Mouse (Mus musculus): ENCODE results near the gene Col23a1. TPM values are rescaled to one million over a fixed set of nuclear protein-coding genes. Genes with fewer than 3 reads are reported as not detected.
A peak's percentile ranks its signal among the peaks of the same experiment; 100 is the strongest.
"Not testable (repeated sequence)": the region's sequence is repeated elsewhere in the genome, so short reads cannot be mapped to it uniquely, and the experiment has no call there.

The Col23a1 gene
- total RNA-seq, 1 experiment from 2014 or later = 0.25 TPM

DNA sequence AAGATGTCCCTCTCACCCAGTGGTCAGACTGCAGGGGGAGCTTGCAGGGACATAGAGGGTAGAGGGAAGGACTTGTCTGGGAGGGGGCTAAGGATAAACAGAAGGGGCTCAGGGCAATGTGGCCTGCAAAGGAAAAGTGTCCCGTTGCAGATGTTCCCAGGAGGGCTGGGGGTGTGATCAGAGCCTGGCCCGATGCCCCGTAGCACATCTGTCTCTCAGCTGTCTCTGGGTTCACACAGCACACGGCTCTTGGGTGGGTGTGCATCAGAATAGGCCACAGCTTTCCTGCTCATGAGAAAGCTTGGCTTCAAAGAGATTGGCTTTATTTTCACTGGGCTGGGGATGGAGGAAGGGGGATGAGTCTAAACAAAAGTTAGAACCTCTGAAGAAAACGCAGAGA is 62.1 kb downstream of the Col23a1 start:
- no peak for ATAC-seq (replicated peaks in 1 of 2; ENCODE audit: insufficient read depth in 1 of 2, low FRiP score in 2 of 2, low TSS enrichment in 1 of 2, low read depth in 1 of 2, poor library complexity in 2 of 2, severe bottlenecking in 2 of 2)

DNA sequence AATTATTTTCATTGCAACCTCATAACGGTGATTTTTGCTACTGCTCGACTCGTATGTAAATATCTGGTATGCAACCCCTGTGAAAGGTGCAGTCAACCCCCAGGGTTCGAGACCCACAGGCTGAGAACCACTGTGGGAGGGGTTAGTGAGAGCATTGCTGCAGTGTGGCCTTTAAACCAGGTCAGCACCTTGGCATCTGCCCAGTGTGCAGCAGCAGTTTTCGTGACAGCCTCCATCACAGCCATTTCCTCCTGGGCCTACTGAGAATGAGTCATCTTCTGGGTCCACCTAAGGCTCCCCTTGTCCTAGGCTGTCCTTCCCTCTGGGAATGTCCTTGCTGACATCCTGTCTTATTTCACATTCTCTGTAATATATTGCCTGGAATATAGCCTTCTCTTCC is 64.0 kb downstream of the Col23a1 start:
- ATAC-seq (replicated peaks in 1 of 2; ENCODE audit: insufficient read depth in 1 of 2, low FRiP score in 2 of 2, low TSS enrichment in 1 of 2, low read depth in 1 of 2, poor library complexity in 2 of 2, severe bottlenecking in 2 of 2) = no peak

DNA sequence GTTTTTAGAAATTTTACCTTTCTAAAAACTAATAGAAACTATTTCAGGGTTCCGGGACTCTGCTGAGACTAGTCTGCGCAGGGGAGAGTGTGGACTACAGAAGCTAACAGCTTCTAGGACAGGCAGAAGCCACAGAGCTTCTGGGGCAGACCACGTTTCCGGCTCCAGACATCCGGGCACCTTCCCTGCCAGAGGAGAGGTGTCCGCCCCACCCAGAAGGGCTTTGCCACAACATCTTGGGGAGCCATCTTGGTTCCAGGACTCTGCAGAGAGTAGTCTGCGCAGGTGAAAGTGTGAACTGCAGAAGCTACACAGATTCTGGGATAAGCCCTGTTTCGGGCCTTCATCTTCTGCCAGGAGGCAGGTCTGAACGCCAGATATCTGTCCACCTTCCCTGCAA is 69.3 kb downstream of the Col23a1 start:
- ATAC-seq (replicated peaks in 1 of 2; ENCODE audit: insufficient read depth in 1 of 2, low FRiP score in 2 of 2, low TSS enrichment in 1 of 2, low read depth in 1 of 2, poor library complexity in 2 of 2, severe bottlenecking in 2 of 2) = not testable (repeated sequence)

DNA sequence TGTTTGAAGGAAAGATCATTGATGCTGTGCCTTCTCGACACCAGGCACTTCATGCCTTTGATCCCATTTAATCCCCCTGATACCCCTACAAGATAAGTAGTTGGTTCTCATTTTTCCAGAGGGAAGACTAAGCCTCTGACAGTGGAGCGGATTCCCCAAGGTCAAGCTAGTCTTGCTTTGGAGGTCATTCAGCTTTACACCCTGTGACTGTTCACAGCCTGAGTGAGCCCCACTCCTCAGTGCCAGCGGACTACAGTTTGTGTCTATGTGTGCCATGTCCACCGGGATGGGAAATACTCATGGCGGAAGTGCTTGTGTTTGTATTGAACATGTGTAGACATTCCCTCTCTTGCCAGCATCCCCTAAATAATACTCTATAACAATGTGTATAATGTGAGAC is 74.6 kb downstream of the Col23a1 start:
- no peak for ATAC-seq (replicated peaks in 1 of 2; ENCODE audit: insufficient read depth in 1 of 2, low FRiP score in 2 of 2, low TSS enrichment in 1 of 2, low read depth in 1 of 2, poor library complexity in 2 of 2, severe bottlenecking in 2 of 2)

DNA sequence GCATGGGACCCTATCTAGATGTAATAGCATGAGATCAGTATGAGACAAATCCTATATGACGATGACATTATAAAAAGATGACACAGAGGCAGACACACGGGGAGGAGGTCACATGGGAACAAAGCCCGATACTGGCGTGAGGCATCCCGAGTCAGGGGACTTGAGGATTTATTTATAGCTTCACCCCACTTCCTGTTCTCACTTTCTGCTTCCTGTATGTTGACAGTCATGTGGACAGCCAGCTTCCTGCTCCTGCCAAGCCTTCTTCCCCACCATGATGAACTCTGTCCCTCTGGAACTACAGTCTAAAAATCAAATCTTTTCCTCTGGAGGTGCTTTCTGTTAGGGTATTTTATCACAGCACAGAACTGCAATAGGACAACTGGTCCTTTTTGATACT is 77.6 kb downstream of the Col23a1 start:
- peak; percentile 49 to 71 for ATAC-seq (replicated peaks in 1 of 2; ENCODE audit: insufficient read depth in 1 of 2, low FRiP score in 2 of 2, low TSS enrichment in 1 of 2, low read depth in 1 of 2, poor library complexity in 2 of 2, severe bottlenecking in 2 of 2)

DNA sequence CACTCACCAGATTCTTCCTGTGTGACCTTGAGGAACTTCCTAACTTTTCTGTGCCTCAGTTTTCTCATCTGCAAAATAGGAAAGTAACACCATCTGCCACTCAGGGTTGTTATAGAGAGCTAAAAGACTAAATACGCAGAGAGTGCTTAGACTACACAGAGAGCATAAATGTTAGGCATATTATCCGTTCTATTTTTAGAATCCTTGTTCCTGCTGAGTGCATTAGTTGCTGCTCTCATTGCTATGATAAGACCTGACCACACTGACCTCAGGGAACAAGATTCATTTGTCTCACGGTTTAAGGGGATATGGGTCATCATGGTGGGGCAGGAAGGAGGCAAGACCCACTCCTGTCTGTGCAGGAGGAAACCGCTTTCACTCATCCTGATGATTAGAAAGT is 80.6 kb downstream of the Col23a1 start:
- ATAC-seq (replicated peaks in 1 of 2; ENCODE audit: insufficient read depth in 1 of 2, low FRiP score in 2 of 2, low TSS enrichment in 1 of 2, low read depth in 1 of 2, poor library complexity in 2 of 2, severe bottlenecking in 2 of 2) = no peak

DNA sequence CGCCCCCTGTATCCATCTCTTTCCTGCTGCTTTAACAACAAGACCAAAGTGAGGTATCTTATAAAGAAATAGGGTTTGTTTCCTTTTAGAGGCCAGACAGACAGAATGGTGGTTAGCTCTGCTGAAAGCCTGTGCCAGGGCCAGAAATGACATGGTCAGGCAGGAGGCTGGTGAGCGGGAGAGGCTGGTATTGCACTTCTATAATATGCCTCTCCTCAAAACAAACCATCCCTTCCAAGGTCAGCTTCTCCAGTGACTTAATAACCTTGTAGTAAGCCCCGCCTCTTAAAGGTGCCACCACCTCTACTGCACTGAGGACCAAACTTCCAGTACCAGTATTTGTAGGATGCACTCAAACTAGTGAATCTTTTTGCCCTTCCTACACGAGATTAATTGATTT is 81.6 kb downstream of the Col23a1 start:
- no peak for ATAC-seq (replicated peaks in 1 of 2; ENCODE audit: insufficient read depth in 1 of 2, low FRiP score in 2 of 2, low TSS enrichment in 1 of 2, low read depth in 1 of 2, poor library complexity in 2 of 2, severe bottlenecking in 2 of 2)

DNA sequence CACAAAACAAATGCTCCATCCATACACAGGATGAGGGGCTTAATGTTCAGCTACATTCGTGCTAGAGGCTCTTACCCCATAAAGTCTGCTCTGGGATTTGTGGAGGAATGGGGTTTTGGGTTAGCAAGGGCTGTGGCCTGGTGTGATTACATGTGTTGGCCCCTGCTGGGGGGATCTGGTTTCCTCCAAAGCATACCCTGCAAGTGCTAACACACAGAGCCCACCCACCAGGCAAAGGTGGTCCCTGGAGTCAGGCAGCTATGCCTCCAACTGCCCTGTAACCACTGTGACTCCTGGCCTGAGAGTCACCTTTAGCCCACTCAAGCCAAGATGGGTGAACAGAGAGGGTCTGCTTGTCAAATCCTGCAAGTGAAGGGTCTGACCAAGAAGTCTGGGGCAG is 82.2 kb downstream of the Col23a1 start:
- ATAC-seq (replicated peaks in 1 of 2; ENCODE audit: insufficient read depth in 1 of 2, low FRiP score in 2 of 2, low TSS enrichment in 1 of 2, low read depth in 1 of 2, poor library complexity in 2 of 2, severe bottlenecking in 2 of 2) = no peak

DNA sequence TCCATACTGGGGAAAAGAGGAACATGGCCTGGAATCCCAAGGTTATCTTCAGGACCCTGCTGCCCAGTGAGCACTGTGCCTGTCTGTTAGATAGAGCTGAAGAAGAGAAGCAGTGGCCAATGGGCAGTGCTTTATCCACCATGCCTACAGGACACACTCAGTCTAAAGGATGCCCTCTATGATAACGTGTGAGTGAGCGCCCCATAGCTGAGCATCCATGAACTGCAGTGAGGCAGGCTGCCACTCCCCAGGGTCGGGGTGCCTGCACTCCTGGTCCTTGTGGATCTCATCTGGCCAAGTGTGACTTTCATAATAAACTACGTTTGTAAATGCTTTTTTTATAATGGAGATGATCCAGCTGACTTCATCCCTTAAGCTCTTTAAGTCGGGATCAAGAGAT is 87.5 kb downstream of the Col23a1 start:
- no peak for ATAC-seq (replicated peaks in 1 of 2; ENCODE audit: insufficient read depth in 1 of 2, low FRiP score in 2 of 2, low TSS enrichment in 1 of 2, low read depth in 1 of 2, poor library complexity in 2 of 2, severe bottlenecking in 2 of 2)

DNA sequence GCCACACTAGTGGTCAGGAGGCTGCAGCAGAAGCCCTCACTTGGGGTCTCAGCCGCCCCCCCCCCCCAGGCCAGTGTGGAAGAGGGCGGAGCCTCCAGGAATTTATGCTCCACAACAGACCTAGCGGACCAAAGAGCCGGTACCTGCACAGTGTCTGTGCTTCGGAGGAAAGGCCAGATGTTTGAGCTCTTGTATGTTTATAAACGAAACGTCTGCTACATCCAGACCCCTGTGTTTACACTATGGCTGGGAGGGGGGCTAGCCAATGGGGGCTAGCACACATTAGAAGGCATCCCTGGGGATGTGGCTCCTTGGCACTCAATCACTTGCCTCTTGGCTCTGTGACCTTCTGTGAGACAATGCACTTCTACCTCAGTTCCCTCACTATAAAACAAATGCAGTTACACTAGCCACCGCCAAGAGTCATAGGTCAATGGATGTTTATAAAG is 99.2 kb downstream of the Col23a1 start:
- ATAC-seq (replicated peaks in 1 of 2; ENCODE audit: insufficient read depth in 1 of 2, low FRiP score in 2 of 2, low TSS enrichment in 1 of 2, low read depth in 1 of 2, poor library complexity in 2 of 2, severe bottlenecking in 2 of 2) = no peak

DNA sequence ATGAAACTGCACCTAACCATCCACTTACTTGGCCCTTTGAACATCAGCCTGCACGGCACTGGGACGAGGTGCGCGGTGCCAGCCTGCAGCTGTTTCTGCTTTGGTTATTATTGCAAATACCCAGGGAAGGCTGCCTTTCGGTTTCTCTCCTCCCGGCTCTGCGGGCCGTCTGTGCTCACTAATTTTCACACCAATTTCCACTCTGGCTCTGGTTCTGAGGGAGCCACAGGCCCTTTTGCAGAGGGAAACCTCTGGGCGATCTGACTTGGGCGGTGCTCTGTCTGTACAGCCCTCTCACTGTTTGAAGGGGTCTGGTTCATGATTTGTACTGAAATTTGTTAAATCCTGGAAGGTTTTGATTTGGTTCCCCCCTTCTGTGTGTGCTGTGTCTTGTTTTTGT is 100.0 kb downstream of the Col23a1 start:
- no peak for ATAC-seq (replicated peaks in 1 of 2; ENCODE audit: insufficient read depth in 1 of 2, low FRiP score in 2 of 2, low TSS enrichment in 1 of 2, low read depth in 1 of 2, poor library complexity in 2 of 2, severe bottlenecking in 2 of 2)

DNA sequence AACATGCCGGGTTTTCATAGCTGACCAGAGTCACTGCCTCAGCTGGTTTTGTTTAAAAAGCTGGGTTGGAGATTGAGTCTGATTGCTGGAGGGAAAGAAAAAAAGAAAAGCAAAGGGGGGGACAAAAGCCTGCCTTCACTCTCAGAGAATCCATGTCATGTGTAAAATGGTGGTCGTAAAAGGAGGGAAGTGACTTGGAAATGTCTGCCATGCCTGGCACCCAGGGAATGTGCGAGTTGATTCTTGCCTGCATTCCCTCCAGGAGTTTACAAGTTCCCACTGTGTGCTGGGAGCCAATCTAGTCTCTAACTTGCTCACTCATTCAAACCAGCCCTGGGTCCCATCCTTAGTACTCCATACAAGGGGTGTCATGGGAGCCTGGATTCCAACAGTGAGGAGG is 100.8 kb downstream of the Col23a1 start:
- ATAC-seq (replicated peaks in 1 of 2; ENCODE audit: insufficient read depth in 1 of 2, low FRiP score in 2 of 2, low TSS enrichment in 1 of 2, low read depth in 1 of 2, poor library complexity in 2 of 2, severe bottlenecking in 2 of 2) = no peak

DNA sequence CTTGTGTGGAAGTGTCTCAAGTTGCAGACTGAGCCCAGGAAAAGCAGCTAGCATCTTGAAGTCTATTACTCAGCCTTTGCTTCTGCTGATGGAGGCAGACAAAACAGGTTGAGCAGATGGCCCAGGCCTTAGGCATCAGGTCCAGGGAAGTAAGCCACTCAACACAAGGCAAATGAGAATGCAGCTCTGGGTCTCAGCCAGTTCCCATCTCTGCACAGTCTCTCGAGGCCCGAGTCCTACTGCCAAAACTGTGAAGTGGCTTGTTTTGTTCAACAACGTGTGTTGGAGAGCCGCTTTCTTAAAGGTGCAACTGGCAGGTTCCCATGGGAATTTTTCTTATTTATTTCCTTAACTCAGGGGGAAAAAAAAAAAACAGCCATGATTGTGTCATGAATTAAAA is 101.8 kb downstream of the Col23a1 start:
- ATAC-seq (replicated peaks in 1 of 2; ENCODE audit: insufficient read depth in 1 of 2, low FRiP score in 2 of 2, low TSS enrichment in 1 of 2, low read depth in 1 of 2, poor library complexity in 2 of 2, severe bottlenecking in 2 of 2) = no peak

DNA sequence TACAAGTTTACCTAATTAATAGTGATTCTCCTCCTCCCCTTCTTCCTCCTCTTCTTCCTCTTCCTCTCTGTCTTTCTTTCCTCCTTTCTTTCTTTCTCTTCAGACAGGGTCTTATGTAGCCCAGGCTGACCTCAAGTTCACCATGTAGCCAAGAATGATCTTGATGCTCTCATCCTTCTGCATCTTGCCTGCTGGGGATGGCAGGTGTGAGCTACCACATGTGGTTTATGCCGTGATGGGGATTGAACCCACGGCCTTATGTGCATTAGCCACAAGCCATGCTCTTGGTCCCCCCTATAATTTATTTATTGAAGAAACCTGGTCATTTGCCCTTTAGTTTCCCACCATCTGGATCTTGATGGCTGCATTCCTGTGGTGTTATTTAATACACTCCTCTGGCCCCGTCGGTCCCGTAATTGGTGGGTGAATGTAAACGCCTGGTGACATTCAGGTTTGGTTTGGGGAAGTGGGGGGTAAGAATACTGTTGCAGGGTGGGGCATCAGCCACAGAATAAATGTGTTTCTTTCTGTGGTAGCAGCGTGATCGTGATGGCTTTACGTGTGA is 104.7 kb downstream of the Col23a1 start:
- no peak for ATAC-seq (replicated peaks in 1 of 2; ENCODE audit: insufficient read depth in 1 of 2, low FRiP score in 2 of 2, low TSS enrichment in 1 of 2, low read depth in 1 of 2, poor library complexity in 2 of 2, severe bottlenecking in 2 of 2)

DNA sequence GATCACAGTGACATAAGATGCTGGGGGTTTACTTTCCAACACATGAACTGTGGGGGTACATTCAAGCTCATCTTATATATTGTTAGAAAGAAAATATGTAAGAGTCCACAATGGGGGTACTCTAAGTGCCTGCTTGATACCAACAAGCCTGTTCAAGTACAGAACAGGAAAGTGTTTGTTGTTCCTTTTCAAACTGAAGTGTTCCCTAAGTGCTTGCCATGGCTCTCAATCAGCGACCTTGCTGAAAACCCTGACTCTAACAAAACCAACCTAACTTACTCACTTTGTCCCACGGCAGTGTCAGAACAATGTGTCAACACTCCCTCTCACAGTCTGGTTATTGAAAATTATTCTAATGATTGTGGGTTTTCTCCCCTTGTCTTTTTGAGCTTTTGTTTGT is 106.7 kb downstream of the Col23a1 start:
- ATAC-seq (replicated peaks in 1 of 2; ENCODE audit: insufficient read depth in 1 of 2, low FRiP score in 2 of 2, low TSS enrichment in 1 of 2, low read depth in 1 of 2, poor library complexity in 2 of 2, severe bottlenecking in 2 of 2) = no peak

DNA sequence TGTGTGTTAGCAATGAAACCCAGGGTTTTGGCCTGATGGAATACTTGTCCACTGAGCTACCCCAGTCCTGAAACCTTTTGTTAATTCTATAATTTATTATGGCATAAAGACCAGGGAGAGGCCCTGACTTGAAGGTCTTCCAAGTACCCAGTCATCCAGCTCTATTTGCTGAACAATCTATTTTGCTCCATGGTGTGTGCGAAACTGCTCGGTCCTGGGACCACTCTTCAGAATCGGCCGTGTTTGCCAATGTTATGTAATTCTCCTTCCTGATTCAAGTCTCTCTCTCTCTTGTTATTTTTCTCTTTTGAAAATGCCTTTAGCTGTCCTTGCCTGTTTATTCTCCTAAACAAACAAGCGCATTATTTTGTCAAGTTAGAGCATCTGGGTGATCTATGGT is 108.4 kb downstream of the Col23a1 start:
- ATAC-seq (replicated peaks in 1 of 2; ENCODE audit: insufficient read depth in 1 of 2, low FRiP score in 2 of 2, low TSS enrichment in 1 of 2, low read depth in 1 of 2, poor library complexity in 2 of 2, severe bottlenecking in 2 of 2) = no peak

DNA sequence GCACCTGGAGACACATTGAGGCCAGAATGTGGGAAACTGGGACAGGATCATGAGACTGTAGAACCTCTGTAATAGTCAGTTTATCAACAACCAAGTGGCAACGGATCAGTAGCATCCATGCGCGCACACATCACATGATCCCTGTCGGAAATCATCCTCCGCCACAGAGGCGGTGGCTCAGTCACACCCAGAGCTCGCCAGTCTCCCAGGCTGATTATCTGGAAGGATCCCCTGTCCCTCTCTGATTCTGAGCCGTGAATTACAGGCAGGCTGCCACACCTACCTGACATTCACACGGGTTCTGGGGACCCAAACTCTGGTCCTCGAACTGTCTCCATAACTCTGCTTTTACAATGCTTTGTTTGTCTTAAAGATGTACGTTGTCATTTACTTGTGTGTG is 110.6 kb downstream of the Col23a1 start:
- ATAC-seq (replicated peaks in 1 of 2; ENCODE audit: insufficient read depth in 1 of 2, low FRiP score in 2 of 2, low TSS enrichment in 1 of 2, low read depth in 1 of 2, poor library complexity in 2 of 2, severe bottlenecking in 2 of 2) = no peak

DNA sequence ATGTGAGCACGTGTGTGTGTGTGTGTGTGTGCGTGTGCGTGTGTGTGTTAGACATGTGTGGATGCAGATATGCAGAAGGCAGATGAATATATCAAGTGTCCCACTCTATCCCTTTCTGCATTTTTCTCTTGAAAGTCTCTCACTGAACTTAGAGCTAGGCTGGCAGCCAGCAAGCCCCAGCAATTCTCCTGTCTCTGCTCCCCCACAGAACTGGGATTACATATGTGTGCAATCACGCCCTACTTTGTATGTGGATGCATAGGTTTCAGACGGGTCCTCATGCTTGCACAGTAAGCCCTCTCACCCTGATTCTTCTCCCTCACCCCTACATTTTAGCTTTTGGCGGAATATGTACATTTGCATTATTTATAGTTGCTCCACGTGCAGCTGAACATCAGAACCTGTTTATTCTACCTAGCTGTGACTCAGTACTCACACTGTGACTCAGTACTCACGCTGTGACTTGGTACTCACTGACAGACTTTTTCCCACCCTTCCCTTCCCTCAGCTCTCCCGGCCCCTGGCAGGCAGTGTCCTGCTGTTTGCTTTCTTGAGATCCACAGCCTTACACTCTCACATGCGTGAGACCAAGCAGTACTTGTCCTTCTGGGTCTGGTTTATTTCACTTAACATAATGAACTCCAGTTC is 111.9 kb downstream of the Col23a1 start:
- no peak for ATAC-seq (replicated peaks in 1 of 2; ENCODE audit: insufficient read depth in 1 of 2, low FRiP score in 2 of 2, low TSS enrichment in 1 of 2, low read depth in 1 of 2, poor library complexity in 2 of 2, severe bottlenecking in 2 of 2)

DNA sequence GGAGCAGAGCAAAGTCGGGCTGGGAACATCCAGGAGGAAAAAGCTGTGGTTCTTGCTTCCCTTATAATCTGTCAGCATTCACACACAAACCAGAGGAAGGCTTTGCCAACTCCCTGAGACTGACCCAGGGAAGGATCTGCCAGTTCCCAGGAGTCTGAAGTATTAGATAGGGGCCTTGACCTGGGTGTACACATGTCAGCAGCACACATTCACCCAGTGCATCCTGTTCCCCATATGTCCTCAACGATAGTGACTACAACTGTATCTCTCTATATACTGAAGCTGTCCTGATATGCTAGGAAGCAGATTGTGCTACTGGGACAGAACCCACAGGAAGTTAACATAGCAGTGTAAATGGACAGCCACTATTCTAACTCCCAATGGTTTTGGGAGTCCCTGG is 114.2 kb downstream of the Col23a1 start:
- ATAC-seq (replicated peaks in 1 of 2; ENCODE audit: insufficient read depth in 1 of 2, low FRiP score in 2 of 2, low TSS enrichment in 1 of 2, low read depth in 1 of 2, poor library complexity in 2 of 2, severe bottlenecking in 2 of 2) = no peak
